Mouse (Mus musculus): ENCODE data around the gene Pip5k1b. TPM values are rescaled to one million over a fixed set of nuclear protein-coding genes. Genes with fewer than 3 reads are reported as not detected.

The Pip5k1b gene
- polyA plus RNA-seq, 1 experiment from 2014 or later, result 2.7 TPM

DNA sequence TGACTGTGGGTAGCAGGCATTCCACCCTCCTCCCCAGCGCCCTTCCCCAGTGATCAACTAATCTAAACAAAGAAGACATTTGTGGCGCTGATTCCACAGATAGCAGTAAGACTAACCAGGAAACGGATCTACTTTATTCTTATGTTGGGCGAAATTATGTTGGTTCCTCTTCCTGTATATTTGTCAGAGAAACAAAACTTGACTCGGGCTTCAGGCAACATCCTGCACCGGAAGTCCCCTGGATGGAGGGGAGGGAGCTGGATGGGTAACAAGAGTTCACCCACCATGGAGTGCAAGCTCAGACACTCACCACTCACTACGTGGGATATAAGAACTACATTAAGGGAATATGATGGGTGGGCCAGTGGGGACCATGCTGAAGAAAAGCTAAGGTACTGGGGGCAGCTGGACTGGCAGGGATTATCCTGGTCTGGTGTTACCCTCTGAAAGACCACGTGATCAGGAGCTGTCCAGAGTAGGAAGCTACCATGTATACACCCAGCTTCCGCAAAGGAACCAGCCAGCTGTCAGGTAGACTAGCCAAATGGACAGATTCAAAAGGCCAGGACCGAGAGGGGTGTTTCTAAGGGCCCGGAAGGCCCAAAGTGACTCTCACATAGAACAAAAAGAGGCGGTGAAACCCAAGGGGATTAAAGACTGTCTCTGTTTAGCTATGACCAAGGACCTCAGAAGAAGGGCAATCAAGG is 219.1 kb downstream of the Pip5k1b start:
- no peak overlapping the region for H3K4me3 ChIP-seq
- H3K9ac ChIP-seq (replicated peaks), result no peak overlapping the region
- no peak overlapping the region for H3K27ac ChIP-seq (replicated peaks)
- no peak overlapping the region for H3K4me2 ChIP-seq (replicated peaks)
- ATAC-seq (ENCODE audit: low FRiP score, low read depth), result no peak
- no peaks in the 10 kb centered on the region for H3K9me3 ChIP-seq
- no peaks in the 10 kb centered on the region for H3K4me1 ChIP-seq
- WGBS, result 69% methylated on average over 12 of the region's 12 CpGs
- no peaks in the 10 kb centered on the region for H3K27me3 ChIP-seq
- H3K36me3 ChIP-seq, result no peaks in the 10 kb centered on the region

- H3K4me1 ChIP-seq, result no peaks in the 10 kb centered on the region
- ATAC-seq (ENCODE audit: low FRiP score, low read depth), result no peak
- 69% methylated on average over 4 of the region's 4 CpGs for WGBS
Measured at GRCm38 (mm10) chr19:24335611-24336343, 219.9 kb downstream of the Pip5k1b start.

DNA sequence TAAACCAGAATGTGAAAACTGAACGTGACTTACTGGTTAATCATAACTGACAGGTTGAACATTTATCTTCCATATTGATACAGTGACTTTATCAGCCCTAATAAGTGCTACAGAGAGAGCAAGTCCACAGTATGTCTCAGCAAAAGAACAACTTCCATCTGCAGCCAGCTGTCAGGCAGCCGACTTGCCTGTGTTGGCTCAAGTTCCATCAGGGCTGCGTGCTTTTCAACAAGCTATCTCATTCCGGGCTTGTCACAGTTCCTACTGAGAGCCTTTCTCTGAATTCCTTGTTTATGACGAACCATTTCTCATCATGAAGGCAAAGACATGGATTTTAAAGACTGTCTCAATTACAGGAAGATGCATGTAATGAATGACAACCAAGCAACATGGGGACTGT is 222.7 kb downstream of the Pip5k1b start:
- Histone ChIP-seq H3K27me3 (no peaks in the 10 kb centered on the region), H3K9ac (replicated peaks) (no peak overlapping the region), H3K4me1 (no peaks in the 10 kb centered on the region), H3K9me3 (no peaks in the 10 kb centered on the region), H3K27ac (replicated peaks) (no peak overlapping the region), H3K36me3 (no peaks in the 10 kb centered on the region), H3K4me3 (no peak overlapping the region), H3K4me2 (replicated peaks) (no peak overlapping the region)
- WGBS, result 87% methylated on average over 5 of the region's 5 CpGs
- no peak for ATAC-seq (ENCODE audit: low FRiP score, low read depth)

More at GRCm38 (mm10) chr19:24335611-24336343, 219.9 kb downstream of the Pip5k1b start:
- H3K4me3 ChIP-seq, result no peak overlapping the region
- H3K4me2 ChIP-seq (replicated peaks), result no peak overlapping the region
- no peak overlapping the region for H3K27ac ChIP-seq (replicated peaks)
- H3K36me3 ChIP-seq, result no peaks in the 10 kb centered on the region
- no peaks in the 10 kb centered on the region for H3K27me3 ChIP-seq
- H3K9ac ChIP-seq (replicated peaks), result no peak overlapping the region
- H3K9me3 ChIP-seq, result no peaks in the 10 kb centered on the region

GRCm38 (mm10) chr19:24331274-24331673 is 224.4 kb downstream of the Pip5k1b start:
- WGBS, result 89% methylated on average over 2 of the region's 2 CpGs
- ATAC-seq (ENCODE audit: low FRiP score, low read depth), result no peak
- Histone ChIP-seq H3K9me3 (no peaks in the 10 kb centered on the region), H3K27me3 (no peaks in the 10 kb centered on the region), H3K36me3 (no peaks in the 10 kb centered on the region), H3K4me2 (replicated peaks) (no peak overlapping the region), H3K27ac (replicated peaks) (no peak overlapping the region), H3K4me3 (no peak overlapping the region), H3K4me1 (peaks cover 10% of the 10 kb centered on the region; the same call in 1 of the 2 replicates), H3K9ac (replicated peaks) (no peak overlapping the region)

GRCm38 (mm10) chr19:24330366-24330765 is 225.3 kb downstream of the Pip5k1b start:
- Histone ChIP-seq H3K4me1 (peaks cover 10% of the 10 kb centered on the region; the same call in 1 of the 2 replicates), H3K36me3 (no peaks in the 10 kb centered on the region), H3K9me3 (no peaks in the 10 kb centered on the region), H3K9ac (replicated peaks) (no peak overlapping the region), H3K4me2 (replicated peaks) (no peak overlapping the region), H3K4me3 (no peak overlapping the region), H3K27ac (replicated peaks) (no peak overlapping the region), H3K27me3 (no peaks in the 10 kb centered on the region)
- 73% methylated on average over 2 of the region's 2 CpGs for WGBS
- ATAC-seq (ENCODE audit: low FRiP score, low read depth), result no peak

GRCm38 (mm10) chr19:24327921-24328320 is 227.8 kb downstream of the Pip5k1b start:
- no peak overlapping the region for H3K4me2 ChIP-seq (replicated peaks)
- no peaks in the 10 kb centered on the region for H3K9me3 ChIP-seq
- H3K36me3 ChIP-seq, result no peaks in the 10 kb centered on the region
- no peak overlapping the region for H3K27ac ChIP-seq (replicated peaks)
- no peak overlapping the region for H3K9ac ChIP-seq (replicated peaks)
- no peak overlapping the region for H3K4me3 ChIP-seq
- WGBS, result 76% methylated on average over 2 of the region's 2 CpGs
- no peaks in the 10 kb centered on the region for H3K27me3 ChIP-seq
- no peak for ATAC-seq (ENCODE audit: low FRiP score, low read depth)
- peaks cover 27% of the 10 kb centered on the region for H3K4me1 ChIP-seq

GRCm38 (mm10) chr19:24326969-24327368 is 228.7 kb downstream of the Pip5k1b start:
- WGBS, result 60% methylated on average over 1 of the region's 1 CpGs
- no peak for ATAC-seq (ENCODE audit: low FRiP score, low read depth)
- no peaks in the 10 kb centered on the region for H3K36me3 ChIP-seq
- H3K27ac ChIP-seq (replicated peaks), result no peak overlapping the region
- no peaks in the 10 kb centered on the region for H3K27me3 ChIP-seq
- peaks cover 27% of the 10 kb centered on the region for H3K4me1 ChIP-seq
- H3K4me3 ChIP-seq, result no peak overlapping the region
- H3K4me2 ChIP-seq (replicated peaks), result no peak overlapping the region
- H3K9ac ChIP-seq (replicated peaks), result no peak overlapping the region
- H3K9me3 ChIP-seq, result no peaks in the 10 kb centered on the region

DNA sequence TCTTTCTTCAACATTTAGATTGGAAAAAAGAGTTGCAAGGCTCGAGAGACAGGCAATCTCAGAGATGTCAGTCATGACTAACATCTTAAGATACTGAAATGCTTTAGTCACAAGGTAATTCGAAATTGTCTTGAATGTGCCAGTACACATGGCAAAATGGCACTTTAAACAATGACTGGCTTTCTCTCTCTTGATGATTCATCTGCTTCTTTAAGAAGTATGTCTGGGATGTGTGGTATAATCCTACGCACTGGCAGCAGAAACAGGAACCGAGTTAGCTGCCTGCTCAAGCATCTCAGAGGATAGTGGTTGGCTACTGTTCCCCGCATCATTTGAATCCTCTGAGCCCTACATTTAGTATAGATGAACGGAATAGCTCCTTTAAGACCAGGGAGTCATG is 230.0 kb downstream of the Pip5k1b start:
- WGBS, result 87% methylated on average over 6 of the region's 6 CpGs
- Histone ChIP-seq H3K27me3 (no peaks in the 10 kb centered on the region), H3K4me3 (no peak overlapping the region), H3K27ac (replicated peaks) (no peak overlapping the region), H3K4me1 (peaks cover 27% of the 10 kb centered on the region), H3K9me3 (no peaks in the 10 kb centered on the region), H3K4me2 (replicated peaks) (no peak overlapping the region), H3K36me3 (no peaks in the 10 kb centered on the region), H3K9ac (replicated peaks) (no peak overlapping the region)
- no peak for ATAC-seq (ENCODE audit: low FRiP score, low read depth)

GRCm38 (mm10) chr19:24323841-24324613 is 231.6 kb downstream of the Pip5k1b start:
- H3K4me3 ChIP-seq, result no peak overlapping the region
- no peak for ATAC-seq (ENCODE audit: low FRiP score, low read depth)
- no peak overlapping the region for H3K27ac ChIP-seq (replicated peaks)
- H3K27me3 ChIP-seq, result no peaks in the 10 kb centered on the region
- no peaks in the 10 kb centered on the region for H3K9me3 ChIP-seq
- no peak overlapping the region for H3K9ac ChIP-seq (replicated peaks)
- 39% methylated on average over 10 of the region's 10 CpGs for WGBS
- H3K4me2 ChIP-seq (replicated peaks), result no peak overlapping the region
- peaks cover 27% of the 10 kb centered on the region for H3K4me1 ChIP-seq
- H3K36me3 ChIP-seq, result no peaks in the 10 kb centered on the region

DNA sequence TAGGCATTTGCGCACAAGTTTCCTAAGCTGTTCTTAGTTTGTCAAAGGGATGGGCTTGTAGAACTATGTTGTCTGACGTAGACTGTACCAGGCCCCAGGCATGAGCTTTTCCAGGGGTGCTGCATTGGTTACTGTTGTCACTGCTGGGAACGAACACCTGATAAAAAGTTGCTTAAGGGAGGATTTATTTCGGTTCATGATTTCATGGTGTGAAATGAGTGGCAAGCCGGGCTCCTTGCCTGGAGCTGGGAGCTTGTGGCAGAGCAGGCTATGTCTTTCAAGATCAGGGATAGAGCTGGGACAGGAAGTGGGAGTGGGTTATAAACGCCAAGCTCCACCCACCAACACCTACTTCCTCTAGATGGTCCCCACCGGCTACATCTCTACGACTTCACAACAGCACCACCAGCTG is 233.8 kb downstream of the Pip5k1b start:
- Histone ChIP-seq H3K36me3 (no peaks in the 10 kb centered on the region), H3K27ac (replicated peaks) (no peak overlapping the region), H3K9ac (replicated peaks) (no peak overlapping the region), H3K4me3 (no peak overlapping the region), H3K27me3 (no peaks in the 10 kb centered on the region), H3K9me3 (no peaks in the 10 kb centered on the region), H3K4me2 (replicated peaks) (no peak overlapping the region), H3K4me1 (peaks cover 26% of the 10 kb centered on the region)
- 93% methylated on average over 8 of the region's 8 CpGs for WGBS
- ATAC-seq (ENCODE audit: low FRiP score, low read depth), result no peak

- 92% methylated on average over 6 of the region's 6 CpGs for WGBS
- no peaks in the 10 kb centered on the region for H3K9me3 ChIP-seq
- no peaks in the 10 kb centered on the region for H3K27me3 ChIP-seq
- no peak overlapping the region for H3K4me3 ChIP-seq
- ATAC-seq (ENCODE audit: low FRiP score, low read depth), result no peak
- H3K9ac ChIP-seq (replicated peaks), result no peak overlapping the region
- no peaks in the 10 kb centered on the region for H3K36me3 ChIP-seq
- no peak overlapping the region for H3K27ac ChIP-seq (replicated peaks)
- H3K4me1 ChIP-seq, result peaks cover 26% of the 10 kb centered on the region
- no peak overlapping the region for H3K4me2 ChIP-seq (replicated peaks)
Measured at GRCm38 (mm10) chr19:24321211-24321899, 234.3 kb downstream of the Pip5k1b start.
